Mouse (Mus musculus) midbrain, embryonic 11.5 days (tissue): ENCODE results near the gene Mgll. TPM values are rescaled to one million over a fixed set of nuclear protein-coding genes. Genes with fewer than 3 reads are reported as not detected.
A peak's percentile ranks its signal among the peaks of the same experiment; 100 is the strongest.

Experiments
- ATAC-seq: fragments of 200-750 bp; cut with Nextera tagmentation; 2 replicates; pipeline ENCODE4 v1.8.0; 2017; ENCODE audit warnings: moderate TSS enrichment, moderate library complexity; ENCODE audit not compliant: low FRiP score
- DNase-seq: peaks from one replicate; pipeline ENCODE4 v3.0.0; 2015; ENCODE audit warnings: low spot score; ENCODE audit errors: missing footprints
- H3K27ac ChIP-seq: fragments of 300-500 bp; sonication (generic); 2 replicates; pipeline ENCODE4 v1.5.1; 2014; ENCODE audit warnings: low read depth, low read length
- H3K27me3 ChIP-seq: fragments of 300-500 bp; sonication (generic); 2 replicates; pipeline ENCODE4 v1.6.1; 2014; ENCODE audit warnings: mild to moderate bottlenecking, low read length, moderate library complexity, mixed read lengths; ENCODE audit not compliant: control insufficient read depth, insufficient read depth
- H3K36me3 ChIP-seq: fragments of 300-500 bp; sonication (generic); 2 replicates; pipeline ENCODE4 v1.6.1; 2014; ENCODE audit warnings: mild to moderate bottlenecking, low read length, moderate library complexity, mixed read lengths; ENCODE audit not compliant: control insufficient read depth, insufficient read depth
- H3K4me1 ChIP-seq: fragments of 300-500 bp; sonication (generic); 2 replicates; pipeline ENCODE4 v1.6.1; 2014; ENCODE audit warnings: low read length; ENCODE audit not compliant: control insufficient read depth, insufficient read depth
- H3K4me2 ChIP-seq: fragments of 300-500 bp; sonication (generic); 2 replicates; pipeline ENCODE4 v1.6.1; 2014; ENCODE audit warnings: mild to moderate bottlenecking, moderate library complexity
- H3K4me3 ChIP-seq: fragments of 300-500 bp; sonication (generic); 2 replicates; pipeline ENCODE4 v1.5.1; 2014; ENCODE audit warnings: low read depth, low read length
- H3K9ac ChIP-seq: fragments of 300-500 bp; sonication (generic); 2 replicates; pipeline ENCODE4 v1.6.1; 2014; ENCODE audit warnings: low read length
- H3K9me3 ChIP-seq: fragments of 300-500 bp; sonication (generic); 2 replicates; pipeline ENCODE4 v1.6.1; 2016; ENCODE audit warnings: low read length; ENCODE audit not compliant: control insufficient read depth
- WGBS: fragments of 180-500 bp; shearing (Covaris S2); extraction: QIAGEN DNeasy Blood & Tissue Kit; methylation state at CpG from one replicate; pipeline ENCODE4 v1.1.7; 2014; 5-methylcytosine and 5-hydroxymethylcytosine counted together
- polyA plus RNA-seq: library from polyadenylated mRNA; unstranded; fragments of >200 nt; fragmentation: Nextera tagmentation; extraction: Ambion mirVana; gene quantifications from 2 replicates; pipeline ENCODE4 v1.2.1, GENCODE M21; 2014

The Mgll gene
- polyA plus RNA-seq, 1 experiment from 2014 or later: 1.7 TPM

- H3K4me1 ChIP-seq: no peaks in the 10 kb centered on the region
- H3K9me3 ChIP-seq: no peaks in the 10 kb centered on the region
- ATAC-seq (peak; percentile 42; the same call in 1 of the 2 replicates), DNase-seq (peak; percentile 89)
- H3K4me3 ChIP-seq: no peak overlapping the region
- peaks cover 16% of the 10 kb centered on the region for H3K36me3 ChIP-seq
- no peak overlapping the region for H3K4me2 ChIP-seq
- WGBS: 19% methylated on average over 2 of the region's 2 CpGs
- H3K9ac ChIP-seq: no peak overlapping the region
- no peaks in the 10 kb centered on the region for H3K27me3 ChIP-seq
- no peak overlapping the region for H3K27ac ChIP-seq
Measured at GRCm38 (mm10) chr6:88860914-88861313, 136.7 kb downstream of the Mgll start.

- Histone ChIP-seq H3K27me3 (no peaks in the 10 kb centered on the region), H3K27ac (no peak overlapping the region), H3K36me3 (peaks cover 15% of the 10 kb centered on the region), H3K4me1 (no peaks in the 10 kb centered on the region), H3K9ac (no peak overlapping the region), H3K9me3 (no peaks in the 10 kb centered on the region), H3K4me3 (no peak overlapping the region), H3K4me2 (no peak overlapping the region)
- ATAC-seq (no peak), DNase-seq (no peak)
- 85% methylated on average over 7 of the region's 7 CpGs for WGBS
Measured at GRCm38 (mm10) chr6:88865704-88866103, 141.5 kb downstream of the Mgll start.

DNA sequence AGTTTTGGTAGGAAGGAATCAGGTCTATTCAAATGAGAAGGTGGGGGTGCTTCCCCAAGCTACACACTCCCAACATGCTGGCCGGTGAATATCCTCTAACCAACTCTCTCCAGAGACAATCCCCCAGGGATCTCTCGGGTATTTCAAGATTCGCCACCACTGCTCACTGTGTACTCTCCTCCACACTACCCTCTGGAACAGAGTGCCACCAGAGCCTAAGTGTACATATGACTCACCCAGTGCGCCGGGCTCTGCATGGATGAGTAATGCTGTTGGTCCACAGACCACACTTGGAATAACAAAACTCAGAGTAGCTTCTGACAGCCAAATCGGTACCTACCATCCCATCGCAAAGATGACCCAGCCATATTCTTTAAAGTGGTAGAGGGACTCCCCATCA lies 145.2 kb downstream of the Mgll start:
- H3K36me3 ChIP-seq: no peaks in the 10 kb centered on the region
- H3K9me3 ChIP-seq: no peaks in the 10 kb centered on the region
- H3K9ac ChIP-seq: no peak overlapping the region
- DNase-seq (no peak), ATAC-seq (no peak)
- no peak overlapping the region for H3K4me3 ChIP-seq
- 89% methylated on average over 7 of the region's 7 CpGs for WGBS
- H3K27me3 ChIP-seq: peaks cover 3% of the 10 kb centered on the region
- H3K4me2 ChIP-seq: no peak overlapping the region
- H3K4me1 ChIP-seq: peaks cover 11% of the 10 kb centered on the region
- no peak overlapping the region for H3K27ac ChIP-seq

DNA sequence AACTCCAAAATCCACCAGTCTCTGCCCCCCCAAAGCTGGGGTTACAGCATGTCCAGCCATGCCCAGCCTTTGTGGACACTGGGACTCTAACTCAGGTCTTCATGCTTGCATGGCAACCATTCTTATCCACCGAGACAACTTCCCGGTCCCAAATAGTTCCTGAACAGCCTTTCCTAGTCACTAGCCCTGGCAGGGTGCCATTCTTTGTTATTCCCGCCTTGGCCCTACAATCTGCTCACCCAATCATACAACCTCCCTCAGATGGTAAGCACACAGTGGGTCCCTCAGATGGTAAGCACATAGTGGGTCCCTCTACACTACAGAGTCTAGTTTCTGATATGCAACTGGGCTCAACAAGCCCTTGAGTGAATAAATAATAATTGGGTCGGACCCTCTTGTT lies 146.4 kb downstream of the Mgll start:
- ATAC-seq: no peak
- no peak for DNase-seq
- Histone ChIP-seq H3K4me3 (no peak overlapping the region), H3K9me3 (no peaks in the 10 kb centered on the region), H3K27me3 (peaks cover 4% of the 10 kb centered on the region), H3K36me3 (no peaks in the 10 kb centered on the region), H3K9ac (no peak overlapping the region), H3K4me2 (no peak overlapping the region), H3K4me1 (peaks cover 11% of the 10 kb centered on the region), H3K27ac (no peak overlapping the region)
- 65% methylated on average over 4 of the region's 4 CpGs for WGBS

DNA sequence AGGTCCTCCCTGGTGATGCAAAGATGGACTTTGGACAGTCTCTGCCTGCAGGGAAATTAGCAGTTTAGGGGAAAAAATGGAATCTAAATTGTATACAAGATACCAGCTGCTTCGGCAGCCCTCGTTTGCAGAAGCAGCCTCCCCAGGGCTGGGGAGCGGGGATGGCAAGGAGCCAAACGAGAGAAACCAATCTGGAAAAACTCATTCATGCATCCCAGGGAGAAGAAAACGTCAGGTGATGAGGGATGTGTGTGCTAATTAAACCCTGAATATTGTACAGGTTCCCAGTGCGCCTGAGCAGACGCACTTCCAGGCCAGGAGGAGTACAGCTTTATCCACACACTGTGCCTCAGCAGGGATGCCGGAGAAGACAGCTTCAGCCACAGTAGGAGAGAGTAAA lies 147.3 kb downstream of the Mgll start:
- peaks cover 4% of the 10 kb centered on the region for H3K27me3 ChIP-seq
- no peak overlapping the region for H3K4me2 ChIP-seq
- H3K9me3 ChIP-seq: no peaks in the 10 kb centered on the region
- ATAC-seq: no peak
- no peak overlapping the region for H3K27ac ChIP-seq
- H3K4me3 ChIP-seq: no peak overlapping the region
- H3K4me1 ChIP-seq: peaks cover 11% of the 10 kb centered on the region
- H3K9ac ChIP-seq: no peak overlapping the region
- WGBS: 62% methylated on average over 8 of the region's 8 CpGs
- DNase-seq: no peak
- no peaks in the 10 kb centered on the region for H3K36me3 ChIP-seq

- H3K4me2 ChIP-seq: peak overlapping the region; percentile 100
- no peaks in the 10 kb centered on the region for H3K36me3 ChIP-seq
- peaks cover 11% of the 10 kb centered on the region for H3K4me1 ChIP-seq
- peak; percentile 87 for DNase-seq
- peak overlapping the region; percentile 62 for H3K4me3 ChIP-seq
- peaks cover 4% of the 10 kb centered on the region for H3K27me3 ChIP-seq
- ATAC-seq: peak; percentile 51
- H3K27ac ChIP-seq: no peak overlapping the region
- 23% methylated on average over 7 of the region's 7 CpGs for WGBS
- H3K9me3 ChIP-seq: no peaks in the 10 kb centered on the region
- peak overlapping the region; percentile 33; the same call in 1 of the 2 replicates for H3K9ac ChIP-seq
Measured at GRCm38 (mm10) chr6:88872811-88873210, 148.6 kb downstream of the Mgll start.

DNA sequence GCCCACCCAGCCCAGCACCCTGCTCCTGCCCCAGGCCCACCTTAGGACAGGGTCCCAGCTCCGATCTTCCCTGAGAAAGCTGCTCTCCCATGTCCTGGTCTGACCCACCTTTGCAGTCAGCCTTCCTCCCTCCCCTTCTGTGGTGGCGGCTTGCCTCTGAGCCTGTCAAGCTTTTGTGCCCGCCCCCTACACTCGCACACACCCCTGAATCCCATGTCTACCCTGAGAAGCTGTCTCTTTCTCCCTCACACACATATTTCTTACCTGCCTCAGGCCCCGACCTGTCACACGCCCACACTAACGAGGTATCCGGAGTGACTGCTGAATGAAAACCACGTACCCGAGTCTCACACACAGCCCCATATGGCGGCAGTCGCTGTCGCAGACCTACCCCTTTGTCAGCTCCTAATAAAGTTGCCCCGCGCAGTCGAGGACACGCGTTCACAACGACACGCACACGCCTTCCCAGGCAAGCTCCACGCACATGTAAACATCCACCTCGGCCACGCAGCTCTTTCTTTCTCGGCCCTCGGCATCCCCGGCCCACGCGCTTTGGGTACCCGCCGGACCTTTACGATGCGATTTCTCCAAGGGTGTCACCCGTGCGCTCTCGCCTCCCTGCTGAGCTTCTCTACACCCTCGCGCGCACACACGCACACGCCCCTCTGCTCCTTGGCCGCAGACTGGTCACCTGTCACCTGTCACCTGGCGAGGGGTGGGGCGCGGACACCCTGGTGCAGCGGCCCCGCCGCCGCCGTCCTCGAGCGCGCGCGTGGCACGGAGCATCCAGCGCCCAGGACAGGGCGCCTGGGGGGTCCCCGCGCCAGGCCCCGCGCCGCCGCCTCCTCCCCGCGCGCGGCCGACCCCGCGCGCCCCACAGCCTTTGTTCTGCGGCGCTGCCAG lies 150.0 kb downstream of the Mgll start:
- DNase-seq (peak; percentile 95), ATAC-seq (peak; percentile 22)
- WGBS: 4% methylated on average over 64 of the region's 74 CpGs
- peak overlapping the region; percentile 10 for H3K27ac ChIP-seq
- peaks cover 4% of the 10 kb centered on the region for H3K27me3 ChIP-seq
- H3K4me1 ChIP-seq: peaks cover 11% of the 10 kb centered on the region
- peak overlapping the region; percentile 94 for H3K9ac ChIP-seq
- H3K4me3 ChIP-seq: peak overlapping the region; percentile 62
- no peaks in the 10 kb centered on the region for H3K9me3 ChIP-seq
- peak overlapping the region; percentile 100 for H3K4me2 ChIP-seq
- H3K36me3 ChIP-seq: no peaks in the 10 kb centered on the region

- H3K4me3 ChIP-seq: peak within 1 kb of the TSS; percentile 62
Measured at GRCm38 (mm10) chr6:88874868-88875508, 150.8 kb downstream of the Mgll start, which contains the start of gene Podxl2. TSS of gene Podxl2 (minus strand) at chr6:88875044.

More at GRCm38 (mm10) chr6:88874868-88875508, 150.8 kb downstream of the Mgll start, which contains the start of gene Podxl2:
- Histone ChIP-seq H3K36me3 (no peaks in the 10 kb centered on the region), H3K27me3 (peaks cover 4% of the 10 kb centered on the region), H3K4me1 (peaks cover 11% of the 10 kb centered on the region), H3K9me3 (no peaks in the 10 kb centered on the region), H3K4me2 (peak within 1 kb of the TSS; percentile 100), H3K27ac (peak within 1 kb of the TSS; percentile 10), H3K9ac (peak within 1 kb of the TSS; percentile 94)
- DNase-seq: peak; percentile 99
- ATAC-seq: peak; percentile 85
- WGBS: 6% methylated on average over 53 of the region's 63 CpGs
